Mouse (Mus musculus): Measurements from ENCODE around the gene Myocd. TPM values are rescaled to one million over a fixed set of nuclear protein-coding genes. Genes with fewer than 3 reads are reported as not detected.

Gene Myocd
- polyA plus RNA-seq, 1 experiment from 2014 or later = 1.2 TPM

DNA sequence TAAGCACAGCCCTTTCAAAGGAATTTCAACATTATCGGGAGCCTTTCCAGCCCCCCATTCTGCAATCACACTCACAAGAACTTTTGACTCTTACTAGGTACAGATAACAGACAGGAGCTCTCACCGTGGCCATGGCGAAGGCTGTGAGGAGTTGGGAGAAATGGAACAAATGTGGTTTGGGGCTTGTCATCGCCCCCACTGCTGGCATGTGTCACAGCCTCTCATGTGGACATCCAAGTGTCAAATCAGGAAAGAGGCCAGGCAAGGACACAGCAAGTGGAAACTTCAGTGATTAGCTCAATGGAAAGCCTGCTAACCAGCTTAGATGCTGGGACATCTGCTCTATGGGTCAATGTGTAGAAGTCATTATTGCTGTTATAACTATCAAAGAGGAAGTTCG is 64.5 kb downstream of the Myocd start:
- H3K36me3 ChIP-seq (ENCODE audit: control insufficient read depth, insufficient read depth, low read length) = no peaks in the 10 kb centered on the region
- H3K9ac ChIP-seq (ENCODE audit: low read length) = no peak overlapping the region
- no peaks in the 10 kb centered on the region for H3K4me1 ChIP-seq (replicated peaks; ENCODE audit: control insufficient read depth, insufficient read depth, low read length)
- H3K4me3 ChIP-seq (ENCODE audit: low read depth, low read length) = no peak overlapping the region
- no peak overlapping the region for H3K27ac ChIP-seq (ENCODE audit: low read depth, low read length)
- H3K9me3 ChIP-seq (ENCODE audit: control insufficient read depth, low read length) = no peaks in the 10 kb centered on the region
- DNase-seq (ENCODE audit: low spot score) (no peak), ATAC-seq (replicated peaks; ENCODE audit: low FRiP score) (no peak)
- no peak overlapping the region for H3K4me2 ChIP-seq (ENCODE audit: low read depth, low read length, severe bottlenecking)
- 85% methylated on average over 5 of the region's 5 CpGs for WGBS
- no peaks in the 10 kb centered on the region for H3K27me3 ChIP-seq (ENCODE audit: control insufficient read depth, insufficient read depth, low read length)

DNA sequence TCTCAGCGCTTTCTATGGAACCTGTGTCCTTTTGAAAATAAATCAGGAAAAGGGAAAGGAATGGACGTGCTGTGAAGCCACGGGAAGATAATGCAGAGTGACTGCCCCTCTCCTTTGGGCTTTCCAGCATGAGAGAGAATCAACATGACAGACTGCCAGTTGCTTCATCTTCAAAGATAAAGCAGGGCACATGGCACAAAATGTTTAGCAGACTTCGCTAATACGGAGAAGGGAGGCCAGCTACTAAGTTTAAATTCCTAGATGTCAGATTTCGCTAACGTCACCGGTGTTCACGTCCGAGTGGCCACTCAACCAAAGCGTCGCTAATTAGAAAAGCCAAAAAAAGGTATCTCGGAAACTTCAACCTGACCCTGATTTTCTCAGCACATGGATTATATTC is 65.1 kb downstream of the Myocd start:
- no peak overlapping the region for H3K4me2 ChIP-seq (ENCODE audit: low read depth, low read length, severe bottlenecking)
- H3K4me1 ChIP-seq (replicated peaks; ENCODE audit: control insufficient read depth, insufficient read depth, low read length) = no peaks in the 10 kb centered on the region
- no peaks in the 10 kb centered on the region for H3K9me3 ChIP-seq (ENCODE audit: control insufficient read depth, low read length)
- H3K4me3 ChIP-seq (ENCODE audit: low read depth, low read length) = no peak overlapping the region
- H3K27me3 ChIP-seq (ENCODE audit: control insufficient read depth, insufficient read depth, low read length) = no peaks in the 10 kb centered on the region
- no peak overlapping the region for H3K27ac ChIP-seq (ENCODE audit: low read depth, low read length)
- no peak overlapping the region for H3K9ac ChIP-seq (ENCODE audit: low read length)
- WGBS = 84% methylated on average over 13 of the region's 13 CpGs
- DNase-seq (ENCODE audit: low spot score) (no peak), ATAC-seq (replicated peaks; ENCODE audit: low FRiP score) (no peak)
- H3K36me3 ChIP-seq (ENCODE audit: control insufficient read depth, insufficient read depth, low read length) = no peaks in the 10 kb centered on the region

DNA sequence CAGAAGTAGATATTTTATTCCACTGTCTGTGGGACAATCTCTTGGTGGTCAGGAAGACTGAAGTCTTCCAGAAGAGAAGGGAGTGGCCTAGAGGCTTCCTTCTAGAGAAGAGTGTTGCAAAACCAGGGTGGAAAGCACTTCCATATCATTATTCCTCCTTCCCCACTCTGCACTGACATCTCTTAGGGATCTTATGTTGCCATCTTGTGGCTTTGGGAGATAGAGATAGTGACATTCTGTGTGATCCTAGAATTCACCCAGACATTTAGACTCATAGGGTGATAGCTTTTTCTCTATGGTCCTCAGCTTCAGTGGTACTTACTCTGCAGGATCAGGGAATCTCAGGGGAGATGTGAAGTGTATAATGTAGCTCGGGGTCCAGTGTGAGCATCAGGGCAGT is 66.8 kb downstream of the Myocd start:
- Histone ChIP-seq H3K27ac (ENCODE audit: low read depth, low read length) (no peak overlapping the region), H3K4me1 (replicated peaks; ENCODE audit: control insufficient read depth, insufficient read depth, low read length) (no peaks in the 10 kb centered on the region), H3K4me2 (ENCODE audit: low read depth, low read length, severe bottlenecking) (no peak overlapping the region), H3K9ac (ENCODE audit: low read length) (no peak overlapping the region), H3K4me3 (ENCODE audit: low read depth, low read length) (no peak overlapping the region), H3K36me3 (ENCODE audit: control insufficient read depth, insufficient read depth, low read length) (no peaks in the 10 kb centered on the region), H3K9me3 (ENCODE audit: control insufficient read depth, low read length) (no peaks in the 10 kb centered on the region), H3K27me3 (ENCODE audit: control insufficient read depth, insufficient read depth, low read length) (no peaks in the 10 kb centered on the region)
- 75% methylated on average over 1 of the region's 1 CpGs for WGBS
- DNase-seq (ENCODE audit: low spot score) (no peak), ATAC-seq (replicated peaks; ENCODE audit: low FRiP score) (no peak)

DNA sequence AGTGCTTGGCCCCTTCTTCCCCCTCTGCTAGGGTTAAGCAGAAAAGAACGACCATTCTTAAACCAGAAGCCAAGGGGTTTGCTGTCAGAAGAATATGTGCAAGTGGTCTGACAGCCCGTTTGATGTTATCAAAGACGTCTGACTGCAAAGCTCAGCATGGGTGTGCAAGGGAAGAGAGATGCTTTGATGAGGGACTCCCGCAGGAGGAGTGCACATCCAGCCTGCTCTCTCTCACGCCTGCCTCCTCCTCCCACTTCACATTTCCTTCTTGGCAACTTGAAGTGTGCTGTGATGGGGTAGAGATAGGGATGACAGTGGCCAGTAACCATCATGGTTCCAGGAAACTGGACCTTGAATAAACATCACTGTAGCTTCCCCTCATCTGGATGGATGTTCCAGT is 67.6 kb downstream of the Myocd start:
- no peaks in the 10 kb centered on the region for H3K36me3 ChIP-seq (ENCODE audit: control insufficient read depth, insufficient read depth, low read length)
- WGBS = 67% methylated on average over 5 of the region's 5 CpGs
- H3K9me3 ChIP-seq (ENCODE audit: control insufficient read depth, low read length) = no peaks in the 10 kb centered on the region
- no peak for ATAC-seq (replicated peaks; ENCODE audit: low FRiP score)
- no peak overlapping the region for H3K4me2 ChIP-seq (ENCODE audit: low read depth, low read length, severe bottlenecking)
- H3K4me1 ChIP-seq (replicated peaks; ENCODE audit: control insufficient read depth, insufficient read depth, low read length) = no peaks in the 10 kb centered on the region
- H3K27me3 ChIP-seq (ENCODE audit: control insufficient read depth, insufficient read depth, low read length) = no peaks in the 10 kb centered on the region
- H3K27ac ChIP-seq (ENCODE audit: low read depth, low read length) = no peak overlapping the region
- H3K9ac ChIP-seq (ENCODE audit: low read length) = no peak overlapping the region
- H3K4me3 ChIP-seq (ENCODE audit: low read depth, low read length) = no peak overlapping the region
- DNase-seq (ENCODE audit: low spot score) = no peak

DNA sequence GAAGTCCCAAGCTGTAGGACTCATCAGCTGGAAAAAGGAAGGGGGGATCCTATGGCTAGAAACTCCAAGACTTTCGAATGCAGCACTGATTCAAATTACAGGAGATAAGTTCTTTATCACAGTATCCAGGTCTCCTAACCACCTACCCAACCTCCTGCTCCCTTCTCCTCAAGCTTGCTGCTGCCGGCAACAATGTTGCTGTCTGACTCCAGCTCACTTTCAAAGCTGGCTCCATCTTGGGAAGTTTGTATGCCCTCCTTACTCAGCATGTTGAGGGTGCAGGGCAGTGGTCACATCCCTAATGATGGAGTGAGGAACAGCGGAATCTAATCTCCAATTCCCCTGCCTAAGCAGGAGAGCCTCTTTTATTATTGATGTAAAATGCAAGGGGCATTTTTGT is 71.8 kb downstream of the Myocd start:
- Histone ChIP-seq H3K27ac (ENCODE audit: low read depth, low read length) (no peak overlapping the region), H3K36me3 (ENCODE audit: control insufficient read depth, insufficient read depth, low read length) (no peaks in the 10 kb centered on the region), H3K4me3 (ENCODE audit: low read depth, low read length) (no peak overlapping the region), H3K27me3 (ENCODE audit: control insufficient read depth, insufficient read depth, low read length) (no peaks in the 10 kb centered on the region), H3K9me3 (ENCODE audit: control insufficient read depth, low read length) (no peaks in the 10 kb centered on the region), H3K4me1 (replicated peaks; ENCODE audit: control insufficient read depth, insufficient read depth, low read length) (no peaks in the 10 kb centered on the region), H3K4me2 (ENCODE audit: low read depth, low read length, severe bottlenecking) (no peak overlapping the region), H3K9ac (ENCODE audit: low read length) (no peak overlapping the region)
- 78% methylated on average over 3 of the region's 3 CpGs for WGBS
- no peak for DNase-seq (ENCODE audit: low spot score)
- ATAC-seq (replicated peaks; ENCODE audit: low FRiP score) = no peak

DNA sequence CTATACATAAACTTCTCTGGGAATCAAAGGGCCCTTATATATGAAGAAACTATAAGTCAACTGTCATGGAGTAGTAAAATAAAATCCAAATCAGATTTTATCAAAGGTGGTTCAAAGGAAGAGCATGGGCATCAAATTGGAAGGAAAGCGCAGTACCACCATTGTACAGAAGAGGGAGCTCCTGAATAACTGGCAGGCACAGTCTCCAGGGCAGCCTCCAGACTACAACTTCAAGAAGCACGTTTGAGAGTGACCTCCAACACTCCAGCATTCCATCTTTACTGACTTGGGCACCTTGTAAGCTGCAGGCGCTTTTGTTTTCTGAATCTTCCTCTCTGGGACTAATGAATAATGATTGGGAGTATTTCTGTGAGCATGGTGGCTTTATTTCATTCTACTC is 72.5 kb downstream of the Myocd start:
- no peak overlapping the region for H3K4me3 ChIP-seq (ENCODE audit: low read depth, low read length)
- H3K9me3 ChIP-seq (ENCODE audit: control insufficient read depth, low read length) = no peaks in the 10 kb centered on the region
- 6% methylated on average over 3 of the region's 3 CpGs for WGBS
- no peak for ATAC-seq (replicated peaks; ENCODE audit: low FRiP score)
- no peaks in the 10 kb centered on the region for H3K27me3 ChIP-seq (ENCODE audit: control insufficient read depth, insufficient read depth, low read length)
- DNase-seq (ENCODE audit: low spot score) = peak; percentile 83
- no peak overlapping the region for H3K4me2 ChIP-seq (ENCODE audit: low read depth, low read length, severe bottlenecking)
- no peak overlapping the region for H3K27ac ChIP-seq (ENCODE audit: low read depth, low read length)
- no peak overlapping the region for H3K9ac ChIP-seq (ENCODE audit: low read length)
- H3K36me3 ChIP-seq (ENCODE audit: control insufficient read depth, insufficient read depth, low read length) = no peaks in the 10 kb centered on the region
- no peaks in the 10 kb centered on the region for H3K4me1 ChIP-seq (replicated peaks; ENCODE audit: control insufficient read depth, insufficient read depth, low read length)

DNA sequence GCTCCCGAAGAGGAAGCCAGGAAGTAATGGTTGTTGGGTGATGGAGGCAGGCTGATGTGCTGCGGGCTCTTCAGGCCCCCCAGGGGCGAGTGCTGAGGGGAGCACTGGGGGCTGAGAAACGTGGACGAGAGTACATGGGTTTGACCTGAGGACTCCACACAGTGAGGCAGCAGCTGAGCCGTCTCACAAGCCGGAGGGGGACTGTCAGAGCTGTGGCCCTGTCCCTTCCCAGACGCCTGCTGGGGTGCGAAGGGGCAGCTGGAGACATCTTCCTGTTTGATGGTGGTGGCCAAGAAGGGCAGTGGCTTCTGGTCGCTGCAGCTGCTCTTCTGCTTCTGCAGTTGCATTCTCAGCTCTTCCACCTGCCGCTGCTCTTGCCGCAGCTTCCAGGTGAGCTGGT is 82.8 kb downstream of the Myocd start:
- 82% methylated on average over 12 of the region's 12 CpGs for WGBS
- Histone ChIP-seq H3K27me3 (ENCODE audit: control insufficient read depth, insufficient read depth, low read length) (no peaks in the 10 kb centered on the region), H3K9me3 (ENCODE audit: control insufficient read depth, low read length) (no peaks in the 10 kb centered on the region), H3K27ac (ENCODE audit: low read depth, low read length) (no peak overlapping the region), H3K36me3 (ENCODE audit: control insufficient read depth, insufficient read depth, low read length) (no peaks in the 10 kb centered on the region), H3K4me3 (ENCODE audit: low read depth, low read length) (no peak overlapping the region), H3K4me2 (ENCODE audit: low read depth, low read length, severe bottlenecking) (no peak overlapping the region), H3K9ac (ENCODE audit: low read length) (no peak overlapping the region), H3K4me1 (replicated peaks; ENCODE audit: control insufficient read depth, insufficient read depth, low read length) (no peaks in the 10 kb centered on the region)
- DNase-seq (ENCODE audit: low spot score) = no peak
- no peak for ATAC-seq (replicated peaks; ENCODE audit: low FRiP score)

DNA sequence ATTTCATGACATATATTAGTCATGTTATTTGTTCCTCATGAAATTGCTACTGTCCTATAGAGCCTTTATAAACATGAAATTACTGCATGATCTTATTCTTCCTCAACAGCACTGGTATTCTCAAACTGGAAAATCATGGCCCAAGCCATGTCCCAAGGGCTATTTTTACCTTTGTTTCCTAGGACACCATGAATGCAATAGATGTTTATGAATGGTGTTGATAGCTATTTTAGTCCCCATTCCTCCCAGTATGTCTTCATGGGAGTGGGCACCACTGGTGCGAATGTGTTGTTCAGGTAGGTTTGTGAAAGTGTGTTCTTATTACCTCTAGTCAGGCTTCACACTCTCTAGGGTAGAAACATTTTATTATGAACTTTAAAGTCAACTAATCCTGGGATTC is 84.7 kb downstream of the Myocd start:
- ATAC-seq (replicated peaks; ENCODE audit: low FRiP score) = no peak
- no peak overlapping the region for H3K9ac ChIP-seq (ENCODE audit: low read length)
- no peaks in the 10 kb centered on the region for H3K27me3 ChIP-seq (ENCODE audit: control insufficient read depth, insufficient read depth, low read length)
- H3K4me3 ChIP-seq (ENCODE audit: low read depth, low read length) = no peak overlapping the region
- no peaks in the 10 kb centered on the region for H3K4me1 ChIP-seq (replicated peaks; ENCODE audit: control insufficient read depth, insufficient read depth, low read length)
- no peaks in the 10 kb centered on the region for H3K9me3 ChIP-seq (ENCODE audit: control insufficient read depth, low read length)
- no peak overlapping the region for H3K27ac ChIP-seq (ENCODE audit: low read depth, low read length)
- DNase-seq (ENCODE audit: low spot score) = no peak
- H3K36me3 ChIP-seq (ENCODE audit: control insufficient read depth, insufficient read depth, low read length) = no peaks in the 10 kb centered on the region
- H3K4me2 ChIP-seq (ENCODE audit: low read depth, low read length, severe bottlenecking) = no peak overlapping the region
- WGBS = 97% methylated on average over 1 of the region's 1 CpGs

DNA sequence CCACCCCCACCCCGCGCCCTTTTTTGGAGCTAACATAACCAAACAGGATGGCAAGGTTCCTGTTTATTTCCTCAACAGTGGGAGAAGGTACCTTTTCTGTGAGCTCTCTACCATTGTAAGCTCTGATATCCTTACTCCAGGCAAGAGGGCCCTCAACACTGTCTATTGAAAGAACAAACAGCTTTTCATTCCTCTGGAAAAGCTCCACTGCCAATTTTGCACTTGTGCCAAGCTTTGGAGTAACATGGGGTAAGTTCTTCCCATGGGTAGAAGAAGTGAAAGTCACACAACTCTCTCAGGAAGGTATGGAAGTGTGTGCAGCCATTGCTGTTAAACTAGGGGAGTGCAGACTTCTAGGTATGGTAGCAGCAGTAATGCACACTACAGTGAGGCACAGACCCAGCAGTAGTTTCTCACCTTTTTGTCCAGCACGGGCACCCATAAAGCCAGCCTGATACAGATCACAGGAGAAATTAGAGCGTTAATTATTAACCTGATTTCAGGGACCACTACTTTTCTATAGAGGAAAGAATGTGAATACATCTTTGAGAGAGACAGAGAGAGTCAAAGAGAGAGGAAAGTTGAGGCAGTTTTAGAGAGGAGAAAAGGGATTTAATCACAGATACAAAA is 99.6 kb downstream of the Myocd start:
- no peak overlapping the region for H3K27ac ChIP-seq (ENCODE audit: low read depth, low read length)
- ATAC-seq (replicated peaks; ENCODE audit: low FRiP score) = no peak
- DNase-seq (ENCODE audit: low spot score) = no peak
- H3K27me3 ChIP-seq (ENCODE audit: control insufficient read depth, insufficient read depth, low read length) = no peaks in the 10 kb centered on the region
- no peaks in the 10 kb centered on the region for H3K9me3 ChIP-seq (ENCODE audit: control insufficient read depth, low read length)
- no peak overlapping the region for H3K4me2 ChIP-seq (ENCODE audit: low read depth, low read length, severe bottlenecking)
- no peak overlapping the region for H3K4me3 ChIP-seq (ENCODE audit: low read depth, low read length)
- no peaks in the 10 kb centered on the region for H3K36me3 ChIP-seq (ENCODE audit: control insufficient read depth, insufficient read depth, low read length)
- 88% methylated on average over 4 of the region's 4 CpGs for WGBS
- no peaks in the 10 kb centered on the region for H3K4me1 ChIP-seq (replicated peaks; ENCODE audit: control insufficient read depth, insufficient read depth, low read length)
- no peak overlapping the region for H3K9ac ChIP-seq (ENCODE audit: low read length)

All from forebrain, embryonic 11.5 days (tissue).